Mouse (Mus musculus) spleen, adult 2 months (tissue): ENCODE results near the gene Zfp853.

Experiments
- CTCF ChIP-seq: fragments of 200-500 bp; IDR thresholded peaks from 2 replicates; pipeline ENCODE4 v1.5.1; 2011; ENCODE audit warnings: mild to moderate bottlenecking, inconsistent platforms; ENCODE audit not compliant: insufficient read depth, insufficient read length, insufficient replicate concordance; ENCODE audit errors: extremely low read depth
- POLR2A ChIP-seq: fragments of 200-500 bp; IDR thresholded peaks from 2 replicates; pipeline ENCODE4 v1.6.1; 2011; ENCODE audit warnings: low read depth, low read length, inconsistent platforms

GRCm38 (mm10) chr5:143271642-143272041, 21.8 kb downstream of the Zfp853 start:
- no peak for TF ChIP-seq POLR2A
- no peak for TF ChIP-seq CTCF
